Mouse (Mus musculus): ENCODE data around the gene Rft1. TPM values are rescaled to one million over a fixed set of nuclear protein-coding genes. Genes with fewer than 3 reads are reported as not detected.

The Rft1 gene
- polyA plus RNA-seq, 1 experiment from 2014 or later = 8.4 TPM

DNA sequence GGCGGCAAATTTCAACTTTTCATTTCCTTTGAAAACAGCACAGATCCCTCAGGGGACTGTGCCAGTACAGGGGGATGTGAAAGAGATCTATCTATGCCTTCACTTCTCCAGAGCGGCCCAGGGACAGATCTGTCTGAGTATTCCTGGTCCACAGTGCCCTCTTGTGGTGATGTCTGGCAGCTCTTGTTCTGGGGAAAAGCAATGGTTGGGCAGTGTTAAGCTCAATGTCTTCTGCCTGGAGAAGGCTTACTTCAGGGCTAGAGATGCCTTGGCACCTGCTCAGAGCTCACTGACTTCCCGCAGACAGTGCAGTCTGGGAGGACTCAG, 17.8 kb downstream of the Rft1 start:
- 7% methylated on average over 3 of the region's 3 CpGs for WGBS
- no peak overlapping the region for H3K4me2 ChIP-seq (replicated peaks; ENCODE audit: low read depth)
- no peak overlapping the region for H3K9ac ChIP-seq (ENCODE audit: low read depth, low read length)
- H3K36me3 ChIP-seq (ENCODE audit: control insufficient read depth, insufficient read depth) = peaks cover 74% of the 10 kb centered on the region
- H3K27ac ChIP-seq (ENCODE audit: low read depth, low read length) = no peak overlapping the region
- TF ChIP-seq CTCF (IDR thresholded peaks at IDR 0.05; ENCODE audit: low read depth) = peak; percentile 95
- H3K9me3 ChIP-seq (ENCODE audit: control insufficient read depth) = no peaks in the 10 kb centered on the region
- no peaks in the 10 kb centered on the region for H3K27me3 ChIP-seq (replicated peaks; ENCODE audit: control insufficient read depth, insufficient read depth, low read length)
- peak; percentile 71 for ATAC-seq
- no peak overlapping the region for H3K4me3 ChIP-seq (ENCODE audit: low read depth, low read length)
- H3K4me1 ChIP-seq (replicated peaks; ENCODE audit: control insufficient read depth, insufficient read depth, low read length) = no peaks in the 10 kb centered on the region

DNA sequence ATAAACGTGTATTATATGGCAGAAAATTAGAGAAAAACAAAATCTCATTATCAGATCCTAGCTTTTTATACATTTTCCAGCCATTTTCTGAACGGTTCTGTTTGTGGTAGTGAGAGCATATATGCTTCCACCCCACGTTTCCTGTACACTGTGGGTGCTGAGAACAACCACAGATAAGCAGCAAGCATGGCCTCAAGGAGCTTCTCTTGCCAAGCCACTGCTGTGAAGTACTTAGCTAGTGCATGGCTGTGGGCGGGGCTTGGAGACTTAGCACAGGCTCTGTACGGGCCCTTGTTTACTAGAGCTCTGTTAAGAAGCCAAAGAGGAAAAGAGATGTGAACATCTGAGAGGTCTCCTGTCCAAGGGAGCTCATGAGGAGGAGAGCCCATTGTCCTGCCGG, 20.8 kb downstream of the Rft1 start:
- Histone ChIP-seq H3K4me2 (replicated peaks; ENCODE audit: low read depth) (no peak overlapping the region), H3K4me3 (ENCODE audit: low read depth, low read length) (no peak overlapping the region), H3K9me3 (ENCODE audit: control insufficient read depth) (no peaks in the 10 kb centered on the region), H3K4me1 (replicated peaks; ENCODE audit: control insufficient read depth, insufficient read depth, low read length) (no peaks in the 10 kb centered on the region), H3K9ac (ENCODE audit: low read depth, low read length) (no peak overlapping the region), H3K27me3 (replicated peaks; ENCODE audit: control insufficient read depth, insufficient read depth, low read length) (no peaks in the 10 kb centered on the region), H3K27ac (ENCODE audit: low read depth, low read length) (no peak overlapping the region), H3K36me3 (ENCODE audit: control insufficient read depth, insufficient read depth) (peaks cover 69% of the 10 kb centered on the region)
- no peak for ATAC-seq
- WGBS = 67% methylated on average over 6 of the region's 6 CpGs
- TF ChIP-seq CTCF (IDR thresholded peaks at IDR 0.05; ENCODE audit: low read depth) = no peak

DNA sequence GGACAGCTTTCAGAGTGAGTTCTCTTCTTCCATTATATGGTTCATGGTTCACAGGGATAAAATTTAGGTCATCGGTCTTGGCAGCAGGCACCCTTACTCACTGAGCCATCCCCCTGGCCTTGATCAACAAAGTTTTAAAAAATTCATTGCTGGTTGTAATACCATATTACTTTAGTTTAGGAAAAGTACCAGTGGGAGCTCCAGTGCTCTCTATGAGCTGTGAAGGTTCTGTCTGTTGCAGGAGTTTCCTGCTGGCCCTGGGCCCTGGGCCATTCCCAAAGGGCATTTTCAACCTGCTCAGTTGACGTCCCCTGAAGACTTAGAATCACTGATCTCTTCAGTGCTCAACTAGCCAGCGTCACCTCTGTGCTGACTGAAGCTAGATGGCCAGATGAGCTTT, 28.0 kb downstream of the Rft1 start:
- no peak overlapping the region for H3K9ac ChIP-seq (ENCODE audit: low read depth, low read length)
- WGBS = 94% methylated on average over 3 of the region's 3 CpGs
- peaks cover 68% of the 10 kb centered on the region for H3K36me3 ChIP-seq (ENCODE audit: control insufficient read depth, insufficient read depth)
- no peak overlapping the region for H3K4me3 ChIP-seq (ENCODE audit: low read depth, low read length)
- no peaks in the 10 kb centered on the region for H3K27me3 ChIP-seq (replicated peaks; ENCODE audit: control insufficient read depth, insufficient read depth, low read length)
- ATAC-seq = no peak
- no peaks in the 10 kb centered on the region for H3K9me3 ChIP-seq (ENCODE audit: control insufficient read depth)
- H3K27ac ChIP-seq (ENCODE audit: low read depth, low read length) = no peak overlapping the region
- no peak for TF ChIP-seq CTCF (IDR thresholded peaks at IDR 0.05; ENCODE audit: low read depth)
- H3K4me2 ChIP-seq (replicated peaks; ENCODE audit: low read depth) = no peak overlapping the region
- no peaks in the 10 kb centered on the region for H3K4me1 ChIP-seq (replicated peaks; ENCODE audit: control insufficient read depth, insufficient read depth, low read length)

DNA sequence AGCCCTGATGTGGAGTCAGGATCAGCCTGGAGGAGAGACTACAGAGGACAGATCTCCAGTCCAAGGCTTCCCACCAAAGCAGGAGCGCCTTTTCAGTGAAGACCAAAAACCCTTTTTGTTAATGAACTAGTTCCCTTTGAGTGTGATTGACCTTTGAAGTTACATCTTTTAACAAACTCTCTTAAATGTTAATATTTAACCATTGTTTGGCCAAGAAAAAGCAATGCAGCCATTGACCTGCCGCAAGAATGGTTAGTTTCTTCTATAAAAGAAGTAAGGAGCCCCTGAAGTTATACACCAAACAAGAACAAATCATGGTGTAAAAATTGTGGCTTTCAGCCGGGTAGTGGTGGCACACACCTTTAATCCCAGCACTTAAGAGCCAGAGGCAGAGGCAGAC, 36.5 kb downstream of the Rft1 start:
- H3K9ac ChIP-seq (ENCODE audit: low read depth, low read length) = no peak overlapping the region
- no peaks in the 10 kb centered on the region for H3K4me1 ChIP-seq (replicated peaks; ENCODE audit: control insufficient read depth, insufficient read depth, low read length)
- 46% methylated on average over 3 of the region's 3 CpGs for WGBS
- H3K4me2 ChIP-seq (replicated peaks; ENCODE audit: low read depth) = peak overlapping the region; percentile 27; the same call in 1 of the 2 replicates
- no peaks in the 10 kb centered on the region for H3K27me3 ChIP-seq (replicated peaks; ENCODE audit: control insufficient read depth, insufficient read depth, low read length)
- no peak for ATAC-seq
- no peaks in the 10 kb centered on the region for H3K9me3 ChIP-seq (ENCODE audit: control insufficient read depth)
- no peak overlapping the region for H3K27ac ChIP-seq (ENCODE audit: low read depth, low read length)
- H3K4me3 ChIP-seq (ENCODE audit: low read depth, low read length) = no peak overlapping the region
- H3K36me3 ChIP-seq (ENCODE audit: control insufficient read depth, insufficient read depth) = peaks cover 19% of the 10 kb centered on the region
- TF ChIP-seq CTCF (IDR thresholded peaks at IDR 0.05; ENCODE audit: low read depth) = no peak

DNA sequence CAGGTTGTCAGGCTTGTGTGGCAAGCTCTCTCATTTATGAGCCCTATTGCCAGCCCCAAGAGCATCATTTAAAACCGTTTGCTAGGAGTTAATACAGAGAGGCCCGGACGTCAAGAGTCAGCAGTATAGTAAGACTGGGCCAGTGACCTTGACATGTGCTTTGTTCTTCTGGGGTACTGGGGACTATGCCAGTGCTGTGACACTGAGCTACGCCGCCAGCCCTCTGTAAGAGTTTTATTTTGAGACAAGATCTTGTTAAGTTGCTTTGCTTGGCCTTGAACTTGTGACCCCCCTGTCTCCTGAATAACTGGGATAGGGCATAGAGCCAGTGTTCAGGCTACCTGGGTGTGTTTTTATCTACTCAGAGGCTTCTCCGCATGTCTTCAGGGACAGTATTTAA, 38.3 kb downstream of the Rft1 start:
- 77% methylated on average over 6 of the region's 6 CpGs for WGBS
- TF ChIP-seq CTCF (IDR thresholded peaks at IDR 0.05; ENCODE audit: low read depth) = no peak
- H3K9me3 ChIP-seq (ENCODE audit: control insufficient read depth) = no peaks in the 10 kb centered on the region
- H3K27me3 ChIP-seq (replicated peaks; ENCODE audit: control insufficient read depth, insufficient read depth, low read length) = no peaks in the 10 kb centered on the region
- ATAC-seq = no peak
- no peak overlapping the region for H3K4me3 ChIP-seq (ENCODE audit: low read depth, low read length)
- no peaks in the 10 kb centered on the region for H3K4me1 ChIP-seq (replicated peaks; ENCODE audit: control insufficient read depth, insufficient read depth, low read length)
- H3K27ac ChIP-seq (ENCODE audit: low read depth, low read length) = no peak overlapping the region
- H3K36me3 ChIP-seq (ENCODE audit: control insufficient read depth, insufficient read depth) = peaks cover 12% of the 10 kb centered on the region
- H3K4me2 ChIP-seq (replicated peaks; ENCODE audit: low read depth) = no peak overlapping the region
- no peak overlapping the region for H3K9ac ChIP-seq (ENCODE audit: low read depth, low read length)

DNA sequence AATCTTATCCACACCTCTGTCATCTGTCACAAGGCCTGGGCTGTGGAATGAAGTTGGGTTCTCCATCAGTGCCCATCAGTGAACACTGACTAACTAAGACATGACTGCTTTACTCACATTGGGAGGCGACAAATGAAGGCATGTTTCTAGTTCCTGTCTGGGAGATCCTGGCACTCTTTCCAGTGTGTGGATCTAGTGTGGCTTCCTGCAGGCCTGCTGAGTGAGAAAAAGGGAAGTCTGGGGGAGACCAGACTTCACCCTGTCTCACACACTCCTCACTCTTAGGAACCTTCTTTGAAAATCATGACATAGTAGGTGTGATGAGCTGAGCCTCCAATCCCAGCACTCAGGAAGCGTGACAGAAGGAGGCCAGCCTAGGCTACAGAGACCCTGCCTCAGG, 40.6 kb downstream of the Rft1 start:
- 95% methylated on average over 2 of the region's 2 CpGs for WGBS
- Histone ChIP-seq H3K9me3 (ENCODE audit: control insufficient read depth) (no peaks in the 10 kb centered on the region), H3K4me1 (replicated peaks; ENCODE audit: control insufficient read depth, insufficient read depth, low read length) (no peaks in the 10 kb centered on the region), H3K9ac (ENCODE audit: low read depth, low read length) (no peak overlapping the region), H3K4me3 (ENCODE audit: low read depth, low read length) (no peak overlapping the region), H3K36me3 (ENCODE audit: control insufficient read depth, insufficient read depth) (peaks cover 7% of the 10 kb centered on the region), H3K4me2 (replicated peaks; ENCODE audit: low read depth) (no peak overlapping the region), H3K27ac (ENCODE audit: low read depth, low read length) (no peak overlapping the region), H3K27me3 (replicated peaks; ENCODE audit: control insufficient read depth, insufficient read depth, low read length) (no peaks in the 10 kb centered on the region)
- ATAC-seq = no peak
- TF ChIP-seq CTCF (IDR thresholded peaks at IDR 0.05; ENCODE audit: low read depth) = no peak

DNA sequence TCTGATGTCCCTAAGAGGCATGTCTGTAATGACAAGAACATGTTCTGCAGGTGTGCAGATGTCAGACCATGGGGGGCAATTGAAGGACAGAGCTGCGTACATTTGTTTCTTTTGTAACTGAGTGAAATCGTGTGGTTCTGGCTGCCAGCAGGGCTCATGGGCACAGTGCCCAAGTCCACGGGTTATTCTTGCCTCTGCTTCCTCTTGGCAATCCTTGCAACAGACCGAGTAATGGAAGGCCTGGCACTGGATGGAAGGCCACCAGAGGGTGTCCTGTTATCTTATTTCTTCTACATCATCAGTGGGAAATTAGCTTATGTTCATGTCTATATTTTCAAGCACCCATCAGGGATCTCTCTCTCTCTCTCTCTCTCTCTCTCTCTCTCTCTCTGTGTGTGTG, 41.4 kb downstream of the Rft1 start:
- no peaks in the 10 kb centered on the region for H3K9me3 ChIP-seq (ENCODE audit: control insufficient read depth)
- H3K4me1 ChIP-seq (replicated peaks; ENCODE audit: control insufficient read depth, insufficient read depth, low read length) = no peaks in the 10 kb centered on the region
- no peak overlapping the region for H3K27ac ChIP-seq (ENCODE audit: low read depth, low read length)
- TF ChIP-seq CTCF (IDR thresholded peaks at IDR 0.05; ENCODE audit: low read depth) = peak; percentile 51
- no peak overlapping the region for H3K4me2 ChIP-seq (replicated peaks; ENCODE audit: low read depth)
- no peaks in the 10 kb centered on the region for H3K27me3 ChIP-seq (replicated peaks; ENCODE audit: control insufficient read depth, insufficient read depth, low read length)
- no peak for ATAC-seq
- H3K9ac ChIP-seq (ENCODE audit: low read depth, low read length) = no peak overlapping the region
- WGBS = 41% methylated on average over 4 of the region's 4 CpGs
- no peak overlapping the region for H3K4me3 ChIP-seq (ENCODE audit: low read depth, low read length)
- peaks cover 4% of the 10 kb centered on the region for H3K36me3 ChIP-seq (ENCODE audit: control insufficient read depth, insufficient read depth)
